Mouse (Mus musculus): ENCODE measurements around the gene Fgfr2.

Fgfr2 gene

DNA sequence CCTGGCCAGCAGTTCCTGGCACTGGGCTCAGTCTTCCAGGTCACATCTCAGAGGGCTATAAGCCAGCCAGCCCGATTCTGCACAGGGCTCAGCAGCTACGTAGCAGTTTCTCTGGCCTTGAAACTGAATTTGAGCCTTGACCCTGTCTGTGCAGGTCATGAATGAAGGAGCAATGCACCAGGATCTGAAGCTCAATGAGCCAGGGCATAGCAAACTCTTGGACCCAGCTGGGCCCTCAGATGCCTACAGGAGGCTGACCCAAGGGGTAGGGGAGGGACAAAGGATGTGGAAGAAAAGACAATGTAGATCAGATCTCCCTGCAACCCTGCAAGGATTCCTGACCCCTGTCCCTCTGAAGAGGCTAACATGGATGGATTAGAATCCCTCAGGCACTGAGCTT lies 1801.0 kb downstream of the Fgfr2 start, which contains the start of gene Cuzd1:
TSS of gene Cuzd1 (minus strand) at position 101 of the 400 bp plus-strand sequence.
- CTCF ChIA-PET = no interaction called here

DNA sequence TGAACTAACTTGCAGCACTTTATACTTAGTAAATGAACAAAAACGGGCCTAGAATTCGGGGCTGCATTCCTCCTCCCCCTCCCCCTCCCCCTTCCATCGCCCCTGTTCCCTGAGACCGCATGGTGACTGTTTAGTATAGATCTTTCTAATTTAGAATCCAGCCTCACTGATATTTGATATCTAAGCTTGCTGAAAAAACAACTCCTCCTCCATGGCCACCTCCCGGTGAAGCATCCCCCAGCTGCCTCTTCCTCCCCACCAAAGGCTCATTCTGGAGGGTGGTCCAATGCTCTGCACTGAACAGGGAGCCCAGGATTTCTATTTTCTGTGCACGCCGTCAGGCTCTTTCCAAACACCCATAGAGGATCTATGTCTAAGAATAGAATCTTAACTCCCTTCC lies 1804.8 kb downstream of the Fgfr2 start:
- CTCF ChIA-PET = no interaction called here

DNA sequence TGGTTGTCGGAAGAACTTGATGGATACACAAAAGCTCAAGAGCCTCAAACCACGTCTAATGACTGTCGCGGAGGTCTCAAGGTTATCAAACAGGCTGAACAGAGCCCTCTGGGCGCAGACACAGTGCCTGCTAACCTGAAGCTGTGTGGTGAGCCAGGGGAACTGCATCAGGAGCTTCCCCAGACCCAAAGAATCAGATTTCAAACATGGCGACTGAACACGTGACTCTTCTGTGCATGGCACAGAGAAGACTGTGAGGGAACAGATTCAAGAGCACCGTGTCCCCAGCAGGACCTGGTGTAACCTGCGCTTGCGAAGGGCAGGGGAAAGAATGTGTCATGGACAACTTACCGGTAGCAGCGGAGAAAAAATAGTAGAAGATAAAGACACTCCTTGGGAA lies 1805.6 kb downstream of the Fgfr2 start:
- CTCF ChIA-PET = no interaction called here

DNA sequence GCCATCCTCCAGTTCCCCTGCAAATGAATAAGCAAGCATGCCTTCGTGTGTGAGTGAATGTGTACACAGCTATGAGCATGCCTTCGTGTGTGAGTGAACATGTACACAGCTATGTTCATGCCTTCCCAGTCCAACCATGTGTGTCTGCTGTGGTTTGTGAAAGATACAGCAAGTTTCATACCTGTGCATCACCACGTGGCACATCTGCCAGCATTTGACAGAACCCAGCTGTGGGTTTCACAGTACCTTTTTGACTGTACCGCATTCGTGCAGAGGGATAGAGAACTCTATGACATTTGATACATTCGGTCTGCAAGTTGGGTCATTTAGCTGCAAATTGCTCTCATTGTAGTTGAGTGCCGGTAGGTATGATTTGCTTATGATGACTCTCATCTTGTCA lies 1808.7 kb downstream of the Fgfr2 start:
- CTCF ChIA-PET = no interaction called here

DNA sequence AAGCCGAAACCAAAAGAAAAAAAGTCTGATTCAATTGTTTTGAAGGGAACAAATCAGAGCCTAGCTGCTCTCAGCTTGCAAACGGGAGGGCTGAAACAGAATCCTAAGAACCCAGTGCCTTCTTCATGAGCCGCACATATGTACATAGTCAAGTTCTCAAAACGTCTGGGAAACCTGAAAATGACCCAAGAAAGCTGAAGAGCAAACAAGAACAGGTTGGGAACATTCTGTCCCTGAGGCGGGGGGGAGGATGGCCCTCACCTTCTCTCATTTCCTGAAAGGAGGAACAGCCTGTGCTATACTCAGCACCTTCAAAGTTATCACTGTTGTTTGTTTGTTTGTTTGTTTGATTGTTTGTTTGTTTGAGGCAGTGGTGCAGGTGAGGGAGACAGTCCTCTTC lies 1816.4 kb downstream of the Fgfr2 start:
- CTCF ChIA-PET = no interaction called here

DNA sequence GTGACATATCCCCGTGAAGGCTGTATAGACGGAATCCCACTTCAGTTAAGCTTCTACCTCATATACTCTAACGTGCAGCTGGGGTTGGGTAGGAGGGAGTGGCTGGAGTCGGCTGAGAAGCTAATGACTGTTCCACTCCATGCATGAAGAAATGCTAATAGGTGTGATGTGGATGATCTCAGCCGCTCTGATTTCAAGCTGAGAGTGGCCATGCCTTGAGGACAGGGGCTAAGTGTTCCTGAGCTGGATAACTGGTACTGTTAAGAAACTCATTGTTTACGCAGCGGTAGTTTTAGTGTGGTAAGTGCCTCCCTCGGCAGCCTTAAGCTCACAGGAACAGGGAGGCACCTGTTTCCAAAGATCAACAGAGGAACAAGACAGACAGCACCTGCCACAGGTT lies 1819.8 kb downstream of the Fgfr2 start:
- CTCF ChIA-PET = no interaction called here

DNA sequence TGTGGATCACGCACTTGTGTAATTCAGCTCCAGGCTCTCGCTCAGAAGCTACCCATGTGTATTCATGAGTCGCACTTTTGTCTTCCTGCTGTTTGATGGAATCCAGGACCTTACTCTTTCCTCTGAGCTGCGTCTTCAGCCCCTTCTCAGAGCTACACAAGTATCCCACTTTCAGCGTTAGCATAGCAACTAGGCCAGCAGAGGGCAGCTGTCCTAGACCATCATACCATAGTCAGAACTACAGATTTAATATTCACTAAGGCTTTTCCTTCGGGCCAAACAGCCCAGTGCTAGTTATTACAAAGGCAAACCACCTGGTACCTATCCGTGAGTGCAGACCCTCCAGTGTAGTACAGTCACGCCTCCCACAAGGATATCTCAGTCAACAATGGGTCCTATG lies 1826.0 kb downstream of the Fgfr2 start:
- CTCF ChIA-PET = no interaction called here

DNA sequence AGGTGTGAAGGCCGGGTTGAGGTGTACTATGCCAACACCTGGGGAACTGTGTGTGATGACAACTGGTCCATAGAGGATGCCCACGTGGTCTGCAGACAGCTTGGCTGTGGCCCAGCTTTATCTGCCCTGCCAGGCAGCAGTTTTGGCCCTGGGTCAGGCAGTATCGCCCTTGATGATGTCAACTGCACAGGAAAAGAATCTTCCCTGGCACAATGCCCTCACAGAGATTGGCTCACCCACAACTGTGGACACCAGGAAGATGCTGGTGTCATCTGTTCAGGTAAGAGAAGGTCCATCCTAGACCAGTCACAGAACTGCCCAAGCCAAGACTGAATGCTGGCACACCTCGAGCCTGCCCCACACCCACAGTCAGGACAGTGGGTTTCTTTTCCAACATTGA lies 1857.3 kb downstream of the Fgfr2 start:
- CTCF ChIA-PET = no interaction called here

DNA sequence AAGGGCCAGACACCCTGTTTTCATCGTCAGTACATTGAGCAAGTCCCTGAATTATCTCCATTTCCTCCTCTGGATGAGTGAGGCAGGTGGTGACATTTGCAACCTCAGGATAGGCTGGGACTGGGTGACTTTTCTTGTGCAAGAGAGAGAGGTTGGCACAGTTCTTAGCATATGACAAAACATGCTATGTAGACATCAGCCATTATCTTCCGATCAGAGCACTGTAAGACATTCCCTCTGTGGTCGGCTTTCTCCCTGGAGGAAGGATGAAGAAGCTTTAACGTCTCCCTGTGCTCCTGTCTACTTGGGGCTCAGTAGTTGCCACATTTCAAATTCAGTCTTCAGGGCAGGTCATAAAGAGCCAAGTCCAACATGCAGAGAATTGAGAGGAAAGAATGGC lies 1858.9 kb downstream of the Fgfr2 start:
- CTCF ChIA-PET = no interaction called here

DNA sequence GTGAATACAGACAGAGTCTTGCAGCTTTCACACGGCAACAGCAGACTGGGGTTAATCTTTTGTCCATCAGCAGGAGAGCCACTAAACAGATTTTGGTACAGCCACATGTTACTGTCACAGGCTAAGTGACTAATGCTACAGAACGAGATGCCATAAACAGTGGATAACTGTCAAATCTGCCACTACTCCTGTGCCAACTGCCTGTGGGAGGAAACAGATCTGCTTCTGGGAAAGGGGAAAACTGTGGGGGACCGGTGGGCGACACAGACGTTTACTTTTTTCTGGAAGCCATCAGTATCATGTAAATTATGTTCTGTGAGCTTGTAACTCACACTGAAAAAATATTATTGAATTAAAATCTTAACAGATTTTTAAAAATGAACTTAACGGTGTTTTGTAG lies 1862.2 kb downstream of the Fgfr2 start:
- CTCF ChIA-PET = no interaction called here

DNA sequence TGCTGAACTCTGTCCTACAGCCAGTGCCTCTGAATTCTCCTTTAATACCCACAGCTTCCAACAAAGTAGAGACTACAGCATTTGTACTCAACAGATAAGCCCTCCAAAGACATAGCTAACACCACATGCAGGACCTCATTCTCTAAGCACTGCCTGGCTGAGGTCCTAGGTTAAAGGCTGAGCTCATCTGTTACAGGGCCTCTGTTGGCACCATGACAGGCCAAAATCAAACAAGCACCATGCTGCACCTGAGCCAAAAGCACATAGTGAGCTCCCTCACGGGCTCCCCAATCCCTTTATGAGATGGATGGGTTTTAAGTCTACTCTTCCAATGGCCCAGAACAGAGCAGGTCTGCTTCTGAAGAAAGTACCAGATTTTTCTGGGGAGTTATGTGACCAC lies 1865.8 kb downstream of the Fgfr2 start:
- CTCF ChIA-PET = no interaction called here

DNA sequence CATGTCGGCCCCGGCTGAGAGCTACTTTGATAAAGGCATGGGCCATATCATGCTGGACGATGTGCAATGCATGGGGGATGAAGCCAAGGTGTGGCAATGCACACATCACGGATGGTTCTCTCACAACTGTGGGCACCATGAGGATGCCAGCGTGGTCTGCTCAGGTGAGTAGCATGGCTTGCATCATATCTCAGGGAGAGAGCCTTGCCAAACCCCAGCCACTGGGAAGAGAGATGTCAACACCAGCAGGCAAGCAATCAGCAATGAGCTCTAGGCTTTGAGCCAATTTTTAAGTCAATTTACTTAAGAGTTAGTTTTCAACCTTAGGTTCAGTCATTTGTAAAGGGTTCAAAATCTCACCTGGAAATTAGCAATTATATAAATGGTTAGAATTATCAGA lies 1866.3 kb downstream of the Fgfr2 start:
- CTCF ChIA-PET = no interaction called here

DNA sequence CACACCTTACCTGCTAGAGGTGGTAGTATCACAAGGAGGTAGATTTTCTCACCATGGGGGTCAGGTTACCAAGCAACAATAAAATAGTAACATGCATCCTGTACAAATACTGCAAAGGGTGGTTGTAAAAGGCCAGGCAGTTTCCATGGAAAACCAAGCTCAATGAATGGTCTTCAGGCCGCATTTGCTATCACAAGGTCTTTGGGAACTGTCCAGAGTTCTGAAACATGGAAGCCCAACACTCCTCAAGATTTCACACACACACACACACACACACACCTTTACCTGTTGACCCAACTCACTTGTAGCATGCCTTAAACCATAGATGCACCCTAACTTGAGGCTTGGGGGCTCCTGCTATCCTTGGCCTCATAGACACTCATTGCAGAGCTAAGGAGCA lies 1878.2 kb downstream of the Fgfr2 start:
- CTCF ChIA-PET = no interaction called here

DNA sequence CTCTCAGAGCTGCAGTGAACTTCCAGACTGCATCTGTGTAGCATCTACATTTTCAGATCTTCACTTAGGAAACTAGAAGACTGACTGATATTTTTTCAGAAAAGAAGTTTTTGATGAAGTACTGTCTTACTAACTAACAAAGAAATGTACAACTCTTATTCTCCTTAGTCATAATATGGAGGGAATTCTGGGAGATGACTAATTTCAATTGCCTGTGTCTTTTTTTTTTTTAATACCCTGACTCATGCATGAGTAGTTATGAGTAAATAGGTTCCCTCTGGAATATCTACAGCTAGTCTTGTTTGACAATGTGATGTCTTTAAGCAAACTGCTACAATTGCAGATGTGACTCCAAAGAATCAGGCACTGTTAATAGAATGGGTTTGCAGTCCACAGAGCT lies 1887.1 kb downstream of the Fgfr2 start:
- CTCF ChIA-PET = no interaction called here

DNA sequence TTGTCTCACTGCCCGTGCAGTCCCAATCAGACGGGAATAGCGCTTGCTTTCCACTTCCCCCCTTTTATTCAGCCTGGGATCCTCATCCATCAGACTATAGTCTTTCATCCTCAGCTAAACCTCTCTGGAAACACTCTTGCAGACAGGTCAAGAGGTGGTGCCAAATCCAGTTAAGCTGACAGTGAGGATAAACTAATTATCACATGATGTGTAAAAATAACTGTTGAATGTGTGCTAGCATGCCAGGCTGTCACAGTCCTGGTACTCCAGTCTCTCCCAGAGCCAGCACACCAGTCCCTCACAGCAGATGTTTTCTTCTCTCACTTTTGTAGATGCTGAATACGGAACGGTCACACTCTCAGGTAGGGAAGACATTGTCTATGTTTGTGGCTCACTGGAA lies 1900.1 kb downstream of the Fgfr2 start:
- CTCF ChIA-PET = no interaction called here

DNA sequence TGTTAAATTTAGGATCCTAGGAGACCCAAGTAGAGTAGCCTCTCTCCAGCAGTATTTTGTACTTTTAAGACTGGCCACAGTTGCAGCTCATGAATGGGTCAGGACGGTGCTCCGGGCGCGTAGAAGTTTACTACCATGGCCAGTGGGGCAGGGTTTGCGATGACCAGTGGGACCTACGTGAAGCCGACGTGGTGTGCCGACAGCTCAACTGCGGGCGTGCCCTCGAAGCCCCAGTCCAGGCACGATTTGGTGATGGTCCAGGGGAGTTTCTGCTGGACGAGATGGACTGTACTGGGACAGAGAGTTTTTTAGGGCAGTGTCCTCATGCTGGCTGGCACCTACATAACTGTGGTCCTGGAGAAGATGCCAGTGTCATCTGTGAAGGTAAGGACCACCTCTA lies 1935.2 kb downstream of the Fgfr2 start:
- CTCF ChIA-PET = no interaction called here

DNA sequence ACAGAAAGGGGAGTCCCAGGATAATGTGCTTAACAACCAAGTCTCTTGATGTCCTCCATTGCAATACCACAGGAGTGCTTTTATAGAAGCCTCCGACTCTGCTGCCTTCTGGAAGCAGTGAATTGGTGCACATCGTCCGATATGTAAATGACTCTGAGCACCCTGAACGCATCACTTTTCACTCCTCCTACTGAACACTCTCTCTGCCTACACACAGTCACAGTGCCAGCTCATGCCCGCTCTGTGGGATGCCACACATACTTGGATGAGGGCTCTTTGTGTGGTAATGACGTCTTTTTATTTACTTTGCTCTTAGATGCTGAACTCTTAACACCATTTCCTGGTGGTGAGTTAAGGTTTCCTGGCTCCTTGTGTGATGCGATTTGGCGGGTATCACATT lies 1936.1 kb downstream of the Fgfr2 start:
- CTCF ChIA-PET = no interaction called here

DNA sequence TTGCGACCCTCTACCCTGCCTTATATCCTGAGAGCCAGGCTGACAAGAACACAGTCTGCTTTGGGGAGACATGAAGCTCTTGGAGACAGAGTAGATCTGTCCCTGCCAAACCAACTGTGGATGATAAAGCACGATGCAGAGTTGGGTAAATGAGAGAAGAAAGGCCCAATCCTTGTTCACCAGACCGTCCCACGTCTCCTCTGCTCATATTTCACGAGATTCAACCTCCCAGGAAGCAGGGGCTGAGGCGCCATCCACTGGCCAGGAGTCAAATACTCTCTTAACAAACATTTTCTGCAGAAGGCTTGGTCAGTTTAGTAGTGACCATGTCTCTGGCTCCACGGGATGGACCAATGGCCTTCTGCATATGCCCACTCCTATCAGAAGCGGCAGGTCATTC lies 1938.8 kb downstream of the Fgfr2 start:
- CTCF ChIA-PET = no interaction called here

DNA sequence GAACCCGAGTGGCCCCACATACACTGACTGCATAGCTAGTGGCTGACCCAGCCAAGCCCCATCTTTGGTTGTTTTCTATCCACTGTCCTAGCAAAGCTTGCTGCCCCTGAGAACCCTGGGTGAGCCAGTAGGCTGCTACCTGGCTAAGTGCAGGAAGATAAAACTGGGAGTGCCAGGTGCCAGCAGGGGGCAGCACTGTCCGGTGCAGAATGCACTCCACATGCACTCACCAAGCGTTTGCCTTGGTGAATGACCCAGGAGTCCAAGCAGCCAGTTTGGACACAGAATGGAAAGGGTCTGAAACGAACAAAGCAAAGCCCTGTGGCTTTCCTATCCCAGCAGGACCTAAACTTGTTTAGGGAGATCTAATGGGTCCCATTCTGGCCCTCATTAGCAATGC lies 1940.5 kb downstream of the Fgfr2 start:
- CTCF ChIA-PET = no interaction called here

DNA sequence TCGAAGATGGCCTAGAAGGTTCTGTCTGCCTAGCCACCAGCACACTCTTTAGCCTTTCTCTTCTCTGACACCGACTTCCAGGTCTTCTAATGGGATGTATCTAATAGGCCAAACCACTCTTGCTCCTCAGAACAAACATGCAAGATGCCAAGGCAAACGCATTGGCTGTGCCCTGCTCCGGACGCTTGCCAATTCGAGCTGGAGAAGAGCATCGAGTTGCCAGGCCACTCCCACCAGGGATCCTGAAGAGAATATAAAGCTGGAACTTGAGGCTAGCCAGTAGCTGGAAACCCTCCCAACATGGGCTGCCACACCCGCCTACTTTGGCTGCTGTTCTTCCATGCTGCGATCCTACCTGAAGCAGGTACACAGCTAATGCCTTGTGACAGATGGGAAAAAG lies 1949.0 kb downstream of the Fgfr2 start, which contains the start of gene 5430419D17Rik:
TSS of gene 5430419D17Rik (plus strand) at position 282 of the 400 bp plus-strand sequence.
- CTCF ChIA-PET = no interaction called here

DNA sequence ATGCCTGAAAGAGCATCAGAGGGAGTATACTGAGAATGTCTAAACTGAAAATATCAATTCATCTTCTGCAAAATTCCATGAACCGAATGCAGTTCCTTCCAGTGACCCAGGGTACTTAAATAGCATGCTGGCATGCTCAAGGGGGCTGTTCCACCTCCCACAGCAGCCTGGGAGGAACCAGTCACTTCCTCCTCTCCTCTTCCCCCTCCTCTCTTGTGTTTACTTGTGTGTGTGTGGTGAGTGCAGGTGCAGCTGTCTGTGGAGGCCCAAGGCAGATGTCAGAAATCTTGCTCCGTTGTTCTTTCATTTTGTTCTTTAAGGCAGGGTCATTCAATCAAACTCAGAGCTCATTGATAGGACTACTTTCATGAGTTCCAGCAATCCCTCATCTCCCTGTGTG lies 1954.1 kb downstream of the Fgfr2 start:
- CTCF ChIA-PET = no interaction called here

DNA sequence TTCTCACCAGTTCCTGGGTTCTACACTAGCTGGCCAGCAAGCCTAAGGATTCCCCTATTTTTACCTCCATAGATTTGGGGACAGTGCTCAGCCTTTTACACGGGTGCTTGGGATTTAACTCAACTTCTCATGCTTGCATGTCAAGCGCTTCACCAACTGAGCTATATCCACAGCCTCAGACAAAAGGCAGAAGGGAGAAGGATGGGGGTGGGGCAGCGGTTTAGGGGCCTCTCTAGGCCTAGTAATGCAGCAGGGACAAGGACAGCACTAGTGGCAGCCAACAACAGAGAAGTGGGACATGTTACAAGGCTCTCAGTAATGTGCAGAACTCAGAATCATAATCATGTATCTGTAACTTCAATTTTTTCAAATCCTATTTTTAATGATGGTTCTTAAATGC lies 1955.4 kb downstream of the Fgfr2 start:
- CTCF ChIA-PET = no interaction called here

DNA sequence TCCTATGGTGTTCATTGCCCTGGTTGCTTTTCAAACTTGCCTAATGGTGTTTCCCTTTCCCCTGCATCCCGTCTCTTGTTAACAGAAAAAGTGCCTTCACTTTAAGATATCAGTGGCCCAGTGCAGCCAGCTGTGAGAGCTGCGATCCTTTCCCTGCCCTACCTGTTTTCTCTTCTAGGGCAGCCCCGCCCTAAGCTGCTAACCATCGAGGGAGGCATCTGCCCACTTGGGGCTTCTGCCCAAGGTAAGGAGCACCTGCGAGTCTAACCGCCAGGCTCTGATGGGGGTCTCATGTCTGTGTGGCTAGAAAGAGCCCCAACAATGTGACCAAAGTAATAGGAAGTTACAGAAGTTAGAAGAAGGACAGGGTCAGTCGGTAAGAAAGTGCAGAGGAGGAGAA lies 1960.9 kb downstream of the Fgfr2 start:
- CTCF ChIA-PET = no interaction called here

DNA sequence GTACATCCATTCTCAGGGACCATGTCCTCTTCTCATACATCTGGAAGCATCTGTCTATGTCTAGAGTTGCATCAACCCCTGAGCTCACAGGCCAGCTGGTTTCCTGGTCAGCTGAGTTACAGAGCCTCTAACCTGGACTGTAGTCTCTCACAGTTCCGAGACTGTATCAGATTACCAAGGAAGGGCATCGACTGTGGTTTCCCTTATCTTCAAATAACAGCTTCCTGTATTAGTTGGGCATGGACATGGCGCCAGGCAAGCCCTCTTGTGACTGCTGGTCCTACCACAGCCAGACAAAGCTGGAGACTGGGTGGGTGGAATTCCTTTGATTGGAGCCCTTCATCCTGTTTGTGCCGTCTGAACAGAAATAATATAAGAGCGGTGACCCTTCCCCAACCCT lies 1970.1 kb downstream of the Fgfr2 start:
- CTCF ChIA-PET = no interaction called here

DNA sequence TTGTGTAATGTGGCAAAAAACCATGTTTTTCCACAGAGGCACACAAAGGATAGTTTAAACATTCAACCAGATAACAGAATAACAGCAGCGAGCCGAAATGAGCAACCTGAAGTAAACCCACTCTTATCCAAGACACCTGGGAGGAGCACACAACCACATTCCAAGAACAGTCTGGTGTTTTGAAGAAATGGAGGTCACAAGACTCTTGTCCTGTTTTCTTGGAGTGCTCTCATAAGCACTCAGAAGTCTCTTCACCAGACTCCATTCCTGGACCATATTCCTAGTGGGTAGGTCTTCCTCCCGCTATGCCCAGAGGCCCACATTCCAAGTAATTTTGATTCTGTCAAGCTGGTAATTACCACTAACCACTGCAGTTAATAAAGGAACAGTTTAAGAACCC lies 1973.0 kb downstream of the Fgfr2 start:
- CTCF ChIA-PET = no interaction called here
